Mouse (Mus musculus) megakaryocyte, embryonic 14.5 days (primary cell): ENCODE results near the gene Elavl2. TPM values are rescaled to one million over a fixed set of nuclear protein-coding genes. Genes with fewer than 3 reads are reported as not detected.

Experiments used
- H3K27me3 ChIP-seq: replicated peaks from 2 replicates; pipeline ENCODE3; 2012; ENCODE audit warnings: inconsistent platforms
- H3K36me3 ChIP-seq: replicated peaks from 2 replicates; pipeline ENCODE3; 2012; ENCODE audit warnings: low read length, inconsistent platforms, mixed read lengths
- H3K4me1 ChIP-seq: 2 replicates; pipeline ENCODE4 v1.6.1; 2012; ENCODE audit warnings: inconsistent platforms
- H3K4me3 ChIP-seq: replicated peaks from 2 replicates; pipeline ENCODE3; 2012; ENCODE audit warnings: moderate library complexity, mild to moderate bottlenecking, inconsistent platforms
- H3K9me3 ChIP-seq: 2 replicates; pipeline ENCODE4 v1.6.1; 2012; ENCODE audit warnings: inconsistent platforms
- FLI1 ChIP-seq: IDR thresholded peaks from 2 replicates; pipeline ENCODE4 v1.6.1; 2012; ENCODE audit warnings: low read length, inconsistent platforms, mixed read lengths
- GATA1 ChIP-seq: IDR thresholded peaks from 3 replicates; pipeline ENCODE4 v1.6.1; 2012; ENCODE audit warnings: mixed read lengths, low read length, inconsistent platforms, borderline replicate concordance
- polyA plus RNA-seq: library from polyadenylated mRNA; stranded (reverse); fragments of >175 nt; gene quantifications from 2 replicates; pipeline ENCODE4 v1.2.3, GENCODE M21; 2012; ENCODE audit warnings: low replicate concordance; ENCODE audit not compliant: insufficient read depth

The Elavl2 gene
- polyA plus RNA-seq, 1 experiment, result 0.10 TPM

- Histone ChIP-seq H3K27me3 (no peaks in the 10 kb centered on the region), H3K4me3 (no peak overlapping the region), H3K9me3 (peaks cover 3% of the 10 kb centered on the region; the same call in 1 of the 2 replicates), H3K36me3 (no peaks in the 10 kb centered on the region), H3K4me1 (no peaks in the 10 kb centered on the region)
- TF ChIP-seq FLI1 (no peak), GATA1 (no peak)
These were observed 66.4 kb downstream of the Elavl2 start for GRCm38 (mm10) chr4:91334177-91334576.

- no peaks in the 10 kb centered on the region for H3K36me3 ChIP-seq
- TF ChIP-seq FLI1 (no peak), GATA1 (no peak)
- H3K4me1 ChIP-seq, result peaks cover 4% of the 10 kb centered on the region; the same call in 1 of the 2 replicates
- H3K4me3 ChIP-seq, result no peak overlapping the region
- H3K9me3 ChIP-seq, result no peaks in the 10 kb centered on the region
- no peaks in the 10 kb centered on the region for H3K27me3 ChIP-seq
These were observed 89.8 kb downstream of the Elavl2 start for GRCm38 (mm10) chr4:91310801-91311200.

- no peaks in the 10 kb centered on the region for H3K9me3 ChIP-seq
- H3K27me3 ChIP-seq, result no peaks in the 10 kb centered on the region
- H3K4me3 ChIP-seq, result no peak overlapping the region
- H3K4me1 ChIP-seq, result no peaks in the 10 kb centered on the region
- no peaks in the 10 kb centered on the region for H3K36me3 ChIP-seq
- no peak for TF ChIP-seq GATA1
These were observed 102.9 kb downstream of the Elavl2 start for GRCm38 (mm10) chr4:91297706-91298105.

- H3K27me3 ChIP-seq, result no peaks in the 10 kb centered on the region
- TF ChIP-seq FLI1 (no peak), GATA1 (no peak)
- H3K9me3 ChIP-seq, result no peaks in the 10 kb centered on the region; the same call in 1 of the 2 replicates
- H3K36me3 ChIP-seq, result no peaks in the 10 kb centered on the region
- no peaks in the 10 kb centered on the region for H3K4me1 ChIP-seq
- no peak overlapping the region for H3K4me3 ChIP-seq
These were observed 105.3 kb downstream of the Elavl2 start for GRCm38 (mm10) chr4:91295317-91295716.

- Histone ChIP-seq H3K36me3 (no peaks in the 10 kb centered on the region), H3K4me1 (no peaks in the 10 kb centered on the region), H3K27me3 (no peaks in the 10 kb centered on the region), H3K9me3 (no peaks in the 10 kb centered on the region; the same call in 1 of the 2 replicates), H3K4me3 (no peak overlapping the region)
- TF ChIP-seq GATA1 (no peak), FLI1 (no peak)
These were observed 109.1 kb downstream of the Elavl2 start for GRCm38 (mm10) chr4:91291526-91291925.

GRCm38 (mm10) chr4:91290373-91290772, 110.2 kb downstream of the Elavl2 start:
- TF ChIP-seq FLI1, result no peak
- no peak for TF ChIP-seq GATA1
- H3K9me3 ChIP-seq, result no peaks in the 10 kb centered on the region; the same call in 1 of the 2 replicates

GRCm38 (mm10) chr4:91289151-91289550, 111.4 kb downstream of the Elavl2 start:
- Histone ChIP-seq H3K36me3 (no peaks in the 10 kb centered on the region), H3K4me1 (no peaks in the 10 kb centered on the region), H3K9me3 (no peaks in the 10 kb centered on the region; the same call in 1 of the 2 replicates), H3K27me3 (no peaks in the 10 kb centered on the region), H3K4me3 (no peak overlapping the region)
- TF ChIP-seq GATA1, result no peak
- no peak for TF ChIP-seq FLI1

More at GRCm38 (mm10) chr4:91290373-91290772, 110.2 kb downstream of the Elavl2 start:
- Histone ChIP-seq H3K36me3 (no peaks in the 10 kb centered on the region), H3K27me3 (no peaks in the 10 kb centered on the region), H3K4me3 (no peak overlapping the region), H3K4me1 (no peaks in the 10 kb centered on the region)

GRCm38 (mm10) chr4:91268390-91268789, 132.2 kb downstream of the Elavl2 start:
- H3K27me3 ChIP-seq, result no peaks in the 10 kb centered on the region
- no peak overlapping the region for H3K4me3 ChIP-seq
- TF ChIP-seq GATA1 (no peak), FLI1 (no peak)
- H3K4me1 ChIP-seq, result no peaks in the 10 kb centered on the region
- H3K36me3 ChIP-seq, result no peaks in the 10 kb centered on the region
- peaks cover 9% of the 10 kb centered on the region; the same call in 1 of the 2 replicates for H3K9me3 ChIP-seq

GRCm38 (mm10) chr4:91263733-91264440, 136.7 kb downstream of the Elavl2 start:
- Histone ChIP-seq H3K4me3 (no peak overlapping the region), H3K9me3 (peaks cover 9% of the 10 kb centered on the region; the same call in 1 of the 2 replicates), H3K36me3 (no peaks in the 10 kb centered on the region), H3K4me1 (no peaks in the 10 kb centered on the region), H3K27me3 (no peaks in the 10 kb centered on the region)
- TF ChIP-seq GATA1 (no peak), FLI1 (no peak)

GRCm38 (mm10) chr4:91262839-91263238, 137.7 kb downstream of the Elavl2 start:
- Histone ChIP-seq H3K27me3 (no peaks in the 10 kb centered on the region), H3K9me3 (peaks cover 9% of the 10 kb centered on the region; the same call in 1 of the 2 replicates), H3K4me1 (no peaks in the 10 kb centered on the region), H3K4me3 (no peak overlapping the region), H3K36me3 (no peaks in the 10 kb centered on the region)
- TF ChIP-seq GATA1 (no peak), FLI1 (no peak)
